Comparison of ENCODE assay signal across 9 mouse cellular contexts in genomic region chr11:34212853-34213252, GRCm38 (mm10). TPM values are rescaled to one million over a fixed set of nuclear protein-coding genes. Genes with fewer than 3 reads are reported as not detected.
DNase-seq lines count a peak whose midpoint lies in the region; ATAC-seq and TF ChIP-seq lines count a peak whose summit lies in the region.
"Had no signal": no experiment of that assay in that cellular context is flagged by ENCODE, and none has a peak within 500 bp of the region (broad histone marks: within the 10 kb centered on the region; RNA-seq: fewer than 3 reads in every experiment).

No protein-coding gene starts in this region.

- H3K36me3 ChIP-seq in MEL (ENCODE audit: control insufficient read depth in 1 of 2, insufficient read depth in 2 of 2, low read length in 2 of 2), result no peaks in the 10 kb centered on the region
- H3K36me3 ChIP-seq in lung, embryonic 16.5 days (ENCODE audit: control insufficient read depth, insufficient read depth, low read length), result no peaks in the 10 kb centered on the region

- H3K4me3 ChIP-seq in MEL (ENCODE audit: control insufficient read depth in 1 of 2, insufficient read depth in 1 of 2, low read depth in 2 of 2, low read length in 2 of 2), result no peak overlapping the region
- H3K4me3 ChIP-seq in lung, embryonic 16.5 days (ENCODE audit: low read length), result no peak overlapping the region

- 20% methylated on average over 5 of the region's 5 CpGs for WGBS in lung, embryonic 16.5 days

- no peak for TF ChIP-seq EP300 in MEL (IDR thresholded peaks at IDR 0.05; ENCODE audit: low read depth in 1 of 2, low read length in 2 of 2)

- TF ChIP-seq CTCF in MEL (IDR thresholded peaks at IDR 0.05 in 2 of 3, conservative IDR thresholded peaks at IDR 0.05 in 1 of 3; ENCODE audit: control insufficient read depth in 1 of 3, insufficient read depth in 1 of 3, low read depth in 2 of 3, low read length in 3 of 3, poor library complexity in 1 of 3, severe bottlenecking in 1 of 3), result peak in 2 of 3 experiments; percentile 54 to 98; a peak in 4 of 6 replicates

- peaks cover 0 to 9% of the 10 kb centered on the region in 2 experiments; a peak in 3 of 4 replicates for H3K27me3 ChIP-seq in MEL (ENCODE audit: control insufficient read depth in 1 of 2, insufficient read depth in 2 of 2, low read length in 2 of 2)
- no peaks in the 10 kb centered on the region for H3K27me3 ChIP-seq in lung, embryonic 16.5 days (ENCODE audit: control insufficient read depth, insufficient read depth, low read depth, low read length)

- H3K79me2 ChIP-seq in MEL (ENCODE audit: control insufficient read depth, insufficient read depth, low read length, poor library complexity), result no peaks in the 10 kb centered on the region

- peak; percentile 76 for DNase-seq in CD4-positive, CD25-positive, alpha-beta regulatory T cell, adult 2 months (ENCODE audit: low read depth, low spot score)
- peak; percentile 83 for DNase-seq in MEL (ENCODE audit: low read depth, low spot score)
- DNase-seq in cerebellum, adult 11-12 months, result peak; percentile 31
- DNase-seq in frontal cortex, adult 2 months (ENCODE audit: extremely low spot score in 1 of 2, low spot score in 1 of 2), result peak; percentile 60 to 93
- peak; percentile 77 for DNase-seq in kidney, postnatal 14 days
- peak; percentile 64 for DNase-seq in right cerebral cortex, adult 18-20 months

- no peak overlapping the region for H3K9ac ChIP-seq in MEL (ENCODE audit: control insufficient read depth, low read depth, low read length, poor library complexity, severe bottlenecking)
- no peak overlapping the region for H3K9ac ChIP-seq in lung, embryonic 16.5 days (ENCODE audit: low read length)

- TF ChIP-seq POLR2A in MEL (IDR thresholded peaks at IDR 0.05; ENCODE audit: control insufficient read depth in 1 of 2, insufficient read depth in 1 of 2, low read depth in 1 of 2, low read length in 2 of 2, poor library complexity in 1 of 2), result no peak

- peak; percentile 23; the same call in 1 of the 2 replicates for ATAC-seq in lung, embryonic 16.5 days (ENCODE audit: low read depth)

- no peaks in the 10 kb centered on the region for H3K9me3 ChIP-seq in MEL (replicated peaks; ENCODE audit: insufficient read depth, low read length)
- H3K9me3 ChIP-seq in lung, embryonic 16.5 days (ENCODE audit: control insufficient read depth, low read length), result no peaks in the 10 kb centered on the region

- no peaks in the 10 kb centered on the region for H3K4me1 ChIP-seq in MEL (ENCODE audit: control insufficient read depth in 1 of 2, insufficient read depth in 2 of 2, low read length in 2 of 2)
- no peaks in the 10 kb centered on the region for H3K4me1 ChIP-seq in lung, embryonic 16.5 days (replicated peaks; ENCODE audit: control insufficient read depth, insufficient read depth, low read length)

- no peak overlapping the region for H3K27ac ChIP-seq in MEL (ENCODE audit: control insufficient read depth, low read depth, low read length)
- no peak overlapping the region for H3K27ac ChIP-seq in lung, embryonic 16.5 days (ENCODE audit: low read length)

- no peak overlapping the region for H3K4me2 ChIP-seq in lung, embryonic 16.5 days (ENCODE audit: low read depth, low read length)

- peak; percentile 100 for TF ChIP-seq RAD21 in MEL (IDR thresholded peaks at IDR 0.05; ENCODE audit: low read depth, low read length)

TF ChIP-seq in MEL, 35 proteins besides CTCF, POLR2A, EP300 and RAD21:
- TF ChIP-seq UBTF (IDR thresholded peaks at IDR 0.05; ENCODE audit: borderline replicate concordance, insufficient read depth, low read depth, low read length) (no peak), POLR2AphosphoS2 (IDR thresholded peaks at IDR 0.05; ENCODE audit: low read length) (no peak), MXI1 (IDR thresholded peaks at IDR 0.05; ENCODE audit: low read depth, low read length) (no peak), GATA1 (IDR thresholded peaks at IDR 0.05; ENCODE audit: low read depth, low read length) (no peak), GABPA (IDR thresholded peaks at IDR 0.05; ENCODE audit: low read depth, low read length) (no peak), ZNF384 (IDR thresholded peaks at IDR 0.05; ENCODE audit: low read depth, low read length) (no peak), TCF12 (IDR thresholded peaks at IDR 0.05; ENCODE audit: low read depth, low read length) (no peak), ZKSCAN1 (IDR thresholded peaks at IDR 0.05; ENCODE audit: low read depth, low read length) (no peak), NELFE (IDR thresholded peaks at IDR 0.05; ENCODE audit: low read depth, low read length) (no peak), MEF2A (IDR thresholded peaks at IDR 0.05; ENCODE audit: extremely low read depth, insufficient replicate concordance, low read depth, low read length, poor library complexity, severe bottlenecking) (no peak), CHD2 (IDR thresholded peaks at IDR 0.05; ENCODE audit: low read length) (no peak), ELF1 (IDR thresholded peaks at IDR 0.05; ENCODE audit: low read depth, low read length) (no peak), MAZ (IDR thresholded peaks at IDR 0.05; ENCODE audit: low read depth, low read length) (no peak), KAT2A (conservative IDR thresholded peaks at IDR 0.05; ENCODE audit: low read depth, low read length) (no peak), ZC3H11A (IDR thresholded peaks at IDR 0.05; ENCODE audit: low read depth, low read length) (peak; percentile 100), POLR2AphosphoS5 (IDR thresholded peaks at IDR 0.05; ENCODE audit: borderline replicate concordance, low read depth, low read length) (no peak), E2F4 (IDR thresholded peaks at IDR 0.05; ENCODE audit: borderline replicate concordance, low read depth, low read length) (no peak), BHLHE40 (IDR thresholded peaks at IDR 0.05; ENCODE audit: borderline replicate concordance, low read depth, low read length) (no peak; the same call in 1 of the 2 replicates), USF2 (IDR thresholded peaks at IDR 0.05; ENCODE audit: borderline replicate concordance in 1 of 2, insufficient read depth in 1 of 2, low read depth in 1 of 2, low read length in 2 of 2) (no peak), HCFC1 (IDR thresholded peaks at IDR 0.05; ENCODE audit: low read depth, low read length) (no peak), ETS1 (IDR thresholded peaks at IDR 0.05; ENCODE audit: low read depth, low read length) (no peak), SMC3 (IDR thresholded peaks at IDR 0.05; ENCODE audit: low read depth, low read length) (peak; percentile 99), MAFK (IDR thresholded peaks at IDR 0.05; ENCODE audit: borderline replicate concordance, low read depth, low read length) (no peak), TBP (IDR thresholded peaks at IDR 0.05; ENCODE audit: low read depth, low read length) (no peak), JUND (IDR thresholded peaks at IDR 0.05; ENCODE audit: low read depth, low read length) (0 out of 2 replicates have a peak, but pooled peaks have one; percentile 29)

RNA-seq across cellular contexts. Expression of gene Foxi1, which starts 5.0 kb away (rescaled TPM):
- not detected in 2 replicates for total RNA-seq in MEL (2012; rRNA removed)
- polyA plus RNA-seq in MEL (2012; ENCODE audit: insufficient read depth in 1 of 2, insufficient read length in 2 of 2, low read depth in 1 of 2, low replicate concordance in 2 of 2, missing spikeins in 1 of 2), result not detected
- 0.08 TPM in 2 replicates for polyA plus RNA-seq in frontal cortex, adult 2 months (2012; rRNA removed)
- polyA plus RNA-seq in lung, embryonic 16.5 days (2015; fragmentation: Nextera tagmentation; extraction: Ambion mirVana), result not detected in 2 replicates
- total RNA-seq: hematopoietic stem cell, adult 5-6 weeks had no signal
- polyA plus RNA-seq: stomach, embryonic 16.5 days had no signal

Comparison
In these comparisons a context has a peak if more than half of its experiments do, and no peak if none do; other contexts are left out.
1. DNase-seq: peak in every context shown above with its lines; median percentile 83 in MEL; 77 in kidney, postnatal 14 days; 76 in frontal cortex, adult 2 months; 76 in CD4-positive, CD25-positive, alpha-beta regulatory T cell, adult 2 months; 64 in right cerebral cortex, adult 18-20 months; 31 in cerebellum, adult 11-12 months.